In genomic region chr3:33375161-33375560, GRCm38 (mm10) we compare ENCODE assay signal across 20 mouse cellular contexts.
A peak's percentile ranks its signal among the peaks of the same experiment; 100 is the strongest.
DNase-seq lines count a peak whose midpoint lies in the region; ATAC-seq and TF ChIP-seq lines count a peak whose summit lies in the region.
"Had no signal": no experiment of that assay in that cellular context is flagged by ENCODE, and none has a peak within 500 bp of the region (broad histone marks: within the 10 kb centered on the region; RNA-seq: fewer than 3 reads in every experiment).

No protein-coding gene starts in this region.

- no peak for TF ChIP-seq CTCF in hindbrain, postnatal 0 days (IDR thresholded peaks at IDR 0.05; ENCODE audit: low read depth)
- TF ChIP-seq CTCF in brain, embryonic 14.5 days (IDR thresholded peaks at IDR 0.05; ENCODE audit: borderline replicate concordance, extremely low read depth, insufficient read depth, insufficient read length) = no peak

- H3K4me3 ChIP-seq in hindbrain, embryonic 14.5 days (replicated peaks; ENCODE audit: low read length) = no peak overlapping the region
- no peak overlapping the region for H3K4me3 ChIP-seq in hindbrain, postnatal 0 days (ENCODE audit: low read length)
- H3K4me3 ChIP-seq in lung, embryonic 16.5 days (ENCODE audit: low read length) = no peak overlapping the region
- H3K4me3 ChIP-seq: embryonic facial prominence, embryonic 15.5 days; erythroblast, embryonic 14.5 days; forebrain, embryonic 10.5 days; heart, embryonic 13.5 days had no signal

- H3K9ac ChIP-seq in hindbrain, embryonic 14.5 days = no peak overlapping the region
- no peak overlapping the region for H3K9ac ChIP-seq in hindbrain, postnatal 0 days (replicated peaks; ENCODE audit: low read length)
- H3K9ac ChIP-seq in lung, embryonic 16.5 days (ENCODE audit: low read length) = no peak overlapping the region
- H3K9ac ChIP-seq: embryonic facial prominence, embryonic 15.5 days; heart, embryonic 13.5 days had no signal

- H3K27ac ChIP-seq in hindbrain, embryonic 14.5 days = no peak overlapping the region
- no peak overlapping the region for H3K27ac ChIP-seq in hindbrain, postnatal 0 days
- no peak overlapping the region for H3K27ac ChIP-seq in lung, embryonic 16.5 days (ENCODE audit: low read length)
- H3K27ac ChIP-seq: embryonic facial prominence, embryonic 15.5 days; forebrain, embryonic 10.5 days; heart, embryonic 13.5 days had no signal

- DNase-seq in hindbrain, embryonic 14.5 days (ENCODE audit: low spot score) = no peak
- no peak for DNase-seq in hindbrain, postnatal 0 days (ENCODE audit: low spot score)
- DNase-seq in lung, postnatal 25 days (ENCODE audit: low spot score) = no peak
- DNase-seq in brain, embryonic 14.5 days (ENCODE audit: low read depth) = peak; percentile 52
- DNase-seq in forelimb bud, embryonic 11.5 days (ENCODE audit: low read depth, low spot score) = peak; percentile 28
- DNase-seq: adrenal gland, adult 2 months; adrenal gland, postnatal 25 days; cerebellum, adult 11 months; cerebellum, adult 8-10 months; cerebellum, postnatal 14 days; embryo, embryonic 11 days; gastrocnemius, postnatal 36 days; heart, adult 11 months; heart, postnatal 14 days had no signal

- H3K9me3 ChIP-seq in hindbrain, embryonic 14.5 days (ENCODE audit: control insufficient read depth, low read length) = no peaks in the 10 kb centered on the region
- no peaks in the 10 kb centered on the region for H3K9me3 ChIP-seq in hindbrain, postnatal 0 days (ENCODE audit: low read length)
- no peaks in the 10 kb centered on the region for H3K9me3 ChIP-seq in lung, embryonic 16.5 days (ENCODE audit: control insufficient read depth, low read length)
- H3K9me3 ChIP-seq: embryonic facial prominence, embryonic 15.5 days; forebrain, embryonic 10.5 days; heart, embryonic 13.5 days had no signal

- 83% methylated on average over 3 of the region's 3 CpGs for WGBS in hindbrain, embryonic 14.5 days
- WGBS in hindbrain, postnatal 0 days = 73% methylated on average over 3 of the region's 3 CpGs
- WGBS in lung, embryonic 16.5 days = 53% methylated on average over 3 of the region's 3 CpGs

- TF ChIP-seq POLR2A in brain, embryonic 14.5 days (IDR thresholded peaks at IDR 0.05; ENCODE audit: borderline replicate concordance, extremely low read depth, insufficient read depth, insufficient read length, poor library complexity, severe bottlenecking) = no peak

- no peaks in the 10 kb centered on the region for H3K4me1 ChIP-seq in hindbrain, embryonic 14.5 days (replicated peaks; ENCODE audit: control insufficient read depth, insufficient read depth, low read length)
- H3K4me1 ChIP-seq in hindbrain, postnatal 0 days (ENCODE audit: insufficient read depth, low read length) = no peaks in the 10 kb centered on the region
- no peaks in the 10 kb centered on the region for H3K4me1 ChIP-seq in lung, embryonic 16.5 days (replicated peaks; ENCODE audit: control insufficient read depth, insufficient read depth, low read length)
- H3K4me1 ChIP-seq: embryonic facial prominence, embryonic 15.5 days; forebrain, embryonic 10.5 days had no signal

- ATAC-seq in hindbrain, embryonic 14.5 days (ENCODE audit: low FRiP score) = peak; percentile 51; the same call in 1 of the 2 replicates
- ATAC-seq in hindbrain, postnatal 0 days = no peak
- ATAC-seq in lung, embryonic 16.5 days (ENCODE audit: low read depth) = peak; percentile 57
- ATAC-seq: hindbrain, embryonic 16.5 days had no signal

- no peak overlapping the region for H3K4me2 ChIP-seq in hindbrain, embryonic 14.5 days (replicated peaks)
- no peak overlapping the region for H3K4me2 ChIP-seq in hindbrain, postnatal 0 days (ENCODE audit: low read depth, low read length)
- H3K4me2 ChIP-seq in lung, embryonic 16.5 days (ENCODE audit: low read depth, low read length) = no peak overlapping the region
- H3K4me2 ChIP-seq: embryonic facial prominence, embryonic 15.5 days; heart, embryonic 13.5 days had no signal

- no peaks in the 10 kb centered on the region for H3K36me3 ChIP-seq in hindbrain, embryonic 14.5 days (replicated peaks; ENCODE audit: control insufficient read depth, insufficient read depth)
- no peaks in the 10 kb centered on the region for H3K36me3 ChIP-seq in hindbrain, postnatal 0 days (ENCODE audit: insufficient read depth, low read length)
- no peaks in the 10 kb centered on the region for H3K36me3 ChIP-seq in lung, embryonic 16.5 days (ENCODE audit: control insufficient read depth, insufficient read depth, low read length)
- H3K36me3 ChIP-seq: embryonic facial prominence, embryonic 15.5 days; forebrain, embryonic 10.5 days; heart, embryonic 13.5 days had no signal

- H3K27me3 ChIP-seq in hindbrain, embryonic 14.5 days (ENCODE audit: control insufficient read depth, insufficient read depth, low read length) = no peaks in the 10 kb centered on the region
- H3K27me3 ChIP-seq in hindbrain, postnatal 0 days (ENCODE audit: insufficient read depth, low read length) = no peaks in the 10 kb centered on the region
- no peaks in the 10 kb centered on the region for H3K27me3 ChIP-seq in lung, embryonic 16.5 days (ENCODE audit: control insufficient read depth, insufficient read depth, low read depth, low read length)
- H3K27me3 ChIP-seq: embryonic facial prominence, embryonic 15.5 days; heart, embryonic 13.5 days had no signal

Comparison
In these comparisons a context has a peak if more than half of its experiments do, and no peak if none do; other contexts are left out.
1. DNase-seq: peak in brain, embryonic 14.5 days (single experiment) and forelimb bud, embryonic 11.5 days (single experiment); none in hindbrain, embryonic 14.5 days (single experiment), hindbrain, postnatal 0 days (single experiment) and lung, postnatal 25 days (single experiment).